Comparison of ENCODE assay signal across 8 mouse cellular contexts in the genomic region with DNA sequence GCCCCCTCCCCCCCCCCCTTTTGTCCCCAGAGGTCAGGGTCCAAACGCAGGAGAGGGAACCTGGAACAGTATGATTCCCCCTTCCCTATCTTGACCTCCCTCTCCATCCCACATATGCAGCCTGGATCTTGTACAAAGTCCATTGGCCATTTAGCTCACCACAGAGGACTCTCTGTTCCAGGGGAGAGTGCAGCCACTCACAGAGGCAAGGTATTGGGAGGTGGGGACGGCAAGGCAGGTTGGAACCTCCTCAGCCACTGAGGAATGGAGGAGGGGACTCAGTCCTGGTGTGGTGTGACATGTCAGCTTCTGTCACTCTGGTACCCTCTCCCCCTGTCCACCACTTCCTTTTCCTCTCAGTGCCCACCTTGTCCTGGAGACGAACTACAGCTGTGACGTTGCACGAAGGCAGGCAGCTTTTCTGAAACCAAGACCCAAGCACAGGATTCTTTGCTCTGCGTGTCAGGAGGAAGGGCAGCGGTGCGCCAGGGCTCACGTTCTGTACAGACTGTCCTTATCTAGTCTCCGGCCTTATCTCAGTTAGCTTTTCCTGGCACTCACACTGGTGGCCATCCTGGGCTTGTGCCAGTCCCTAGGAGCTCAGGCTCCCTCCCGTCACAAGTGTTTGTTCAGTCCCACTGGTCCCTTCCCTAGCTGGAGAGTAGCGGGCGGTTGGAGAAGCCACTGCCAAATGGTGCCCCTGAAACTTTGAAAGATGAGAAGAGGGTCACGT.
DNase-seq lines count a peak whose midpoint lies in the region; ATAC-seq and TF ChIP-seq lines count a peak whose summit lies in the region.

No protein-coding gene starts in this region.

- TF ChIP-seq CTCF in gastrocnemius, adult 2 months (IDR thresholded peaks at IDR 0.05): no peak
- TF ChIP-seq CTCF in forebrain, postnatal 0 days (IDR thresholded peaks at IDR 0.05; ENCODE audit: low read depth): no peak

- peaks cover 40% of the 10 kb centered on the region for H3K4me1 ChIP-seq in heart, embryonic 10.5 days
- peaks cover 27% of the 10 kb centered on the region for H3K4me1 ChIP-seq in kidney, embryonic 16.5 days (ENCODE audit: insufficient read depth, low read length)
- H3K4me1 ChIP-seq in forebrain, postnatal 0 days (ENCODE audit: insufficient read depth): no peaks in the 10 kb centered on the region

- H3K4me2 ChIP-seq in kidney, embryonic 16.5 days (replicated peaks; ENCODE audit: low read depth, low read length): 0 out of 2 replicates have a peak overlapping the region, but pooled peaks have one; percentile 8
- no peak overlapping the region for H3K4me2 ChIP-seq in forebrain, postnatal 0 days (ENCODE audit: low read depth)

- H3K27me3 ChIP-seq in heart, embryonic 10.5 days (ENCODE audit: insufficient read depth, poor library complexity, severe bottlenecking): no peaks in the 10 kb centered on the region
- H3K27me3 ChIP-seq in kidney, embryonic 16.5 days (ENCODE audit: insufficient read depth, low read length): no peaks in the 10 kb centered on the region
- H3K27me3 ChIP-seq in forebrain, postnatal 0 days (ENCODE audit: insufficient read depth, low read length): no peaks in the 10 kb centered on the region

- no peaks in the 10 kb centered on the region for H3K36me3 ChIP-seq in heart, embryonic 10.5 days
- H3K36me3 ChIP-seq in kidney, embryonic 16.5 days (ENCODE audit: insufficient read depth, low read length): no peaks in the 10 kb centered on the region
- H3K36me3 ChIP-seq in forebrain, postnatal 0 days (ENCODE audit: insufficient read depth): no peaks in the 10 kb centered on the region

- DNase-seq in gastrocnemius, adult 2 months: peak; percentile 35
- DNase-seq in gastrocnemius, postnatal 25 days: no peak
- DNase-seq in heart, embryonic 10.5 days (ENCODE audit: low spot score): no peak
- DNase-seq in spleen, adult 12 weeks (ENCODE audit: low spot score): no peak
- no peak for DNase-seq in forebrain, postnatal 0 days

- H3K27ac ChIP-seq in gastrocnemius, adult 2 months: peak overlapping the region; percentile 16; the same call in 1 of the 2 replicates
- peak overlapping the region; percentile 82 for H3K27ac ChIP-seq in heart, embryonic 10.5 days
- H3K27ac ChIP-seq in kidney, embryonic 16.5 days (ENCODE audit: low read length): peak overlapping the region; percentile 83
- H3K27ac ChIP-seq in forebrain, postnatal 0 days (ENCODE audit: low read depth, low read length): no peak overlapping the region

- WGBS in heart, embryonic 10.5 days: 14% methylated on average over 14 of the region's 14 CpGs
- 36% methylated on average over 14 of the region's 14 CpGs for WGBS in kidney, embryonic 16.5 days
- 75% methylated on average over 14 of the region's 14 CpGs for WGBS in forebrain, postnatal 0 days

- H3K9ac ChIP-seq in kidney, embryonic 16.5 days (replicated peaks; ENCODE audit: low read length): peak overlapping the region; percentile 24; the same call in 1 of the 2 replicates
- H3K9ac ChIP-seq in forebrain, postnatal 0 days: no peak overlapping the region

- 0 out of 2 replicates have a peak, but pooled peaks have one; percentile 21 for ATAC-seq in kidney, embryonic 16.5 days (ENCODE audit: low FRiP score, low TSS enrichment)
- ATAC-seq in megakaryocyte progenitor cell, adult 5-6 weeks (replicated peaks; ENCODE audit: poor library complexity): peak; percentile 47
- ATAC-seq in forebrain, postnatal 0 days: no peak
- no peak for ATAC-seq in inflammation-experienced regulatory T-cells, adult 6 months

- intact Hi-C loops in gastrocnemius, adult 2 months (cut with DNase I): loop anchor here (1.0 to 2.0 kb wide), 2 partner anchors 96 to 299 kb away; no protein-coding TSS in a partner anchor

- no peaks in the 10 kb centered on the region for H3K9me3 ChIP-seq in heart, embryonic 10.5 days
- no peaks in the 10 kb centered on the region; the same call in 1 of the 2 replicates for H3K9me3 ChIP-seq in kidney, embryonic 16.5 days (ENCODE audit: low read length)
- no peaks in the 10 kb centered on the region for H3K9me3 ChIP-seq in forebrain, postnatal 0 days (ENCODE audit: low read length)

- H3K4me3 ChIP-seq in gastrocnemius, adult 2 months: no peak overlapping the region
- peak overlapping the region; percentile 39 for H3K4me3 ChIP-seq in heart, embryonic 10.5 days
- H3K4me3 ChIP-seq in kidney, embryonic 16.5 days (ENCODE audit: low read length): no peak overlapping the region
- no peak overlapping the region for H3K4me3 ChIP-seq in forebrain, postnatal 0 days (ENCODE audit: low read depth, low read length)

Comparison
In these comparisons a context has a peak if more than half of its experiments do, and no peak if none do; other contexts are left out.
1. ATAC-seq: peak in kidney, embryonic 16.5 days (single experiment) and megakaryocyte progenitor cell, adult 5-6 weeks (single experiment); none in forebrain, postnatal 0 days (single experiment) and inflammation-experienced regulatory T-cells, adult 6 months (single experiment).